Mouse (Mus musculus) G1E-ER4 (cell line): ENCODE results near the gene Fgd5. TPM values are rescaled to one million over a fixed set of nuclear protein-coding genes. Genes with fewer than 3 reads are reported as not detected.

ENCODE experiments used
- GATA1 ChIP-seq: IDR thresholded peaks from one replicate; pipeline ENCODE4 v1.8.0; 2012; ENCODE audit warnings: low read length, inconsistent platforms
- polyA plus RNA-seq: library from polyadenylated mRNA; stranded (reverse); fragments of >175 nt; gene quantifications from 2 replicates; pipeline ENCODE4 v1.2.3, GENCODE M21; 2012

Gene Fgd5
- polyA plus RNA-seq, 1 experiment: not detected

- TF ChIP-seq GATA1: no peak
Observed at GRCm38 (mm10) chr6:91996072-91996471, 17.4 kb downstream of the Fgd5 start.

DNA sequence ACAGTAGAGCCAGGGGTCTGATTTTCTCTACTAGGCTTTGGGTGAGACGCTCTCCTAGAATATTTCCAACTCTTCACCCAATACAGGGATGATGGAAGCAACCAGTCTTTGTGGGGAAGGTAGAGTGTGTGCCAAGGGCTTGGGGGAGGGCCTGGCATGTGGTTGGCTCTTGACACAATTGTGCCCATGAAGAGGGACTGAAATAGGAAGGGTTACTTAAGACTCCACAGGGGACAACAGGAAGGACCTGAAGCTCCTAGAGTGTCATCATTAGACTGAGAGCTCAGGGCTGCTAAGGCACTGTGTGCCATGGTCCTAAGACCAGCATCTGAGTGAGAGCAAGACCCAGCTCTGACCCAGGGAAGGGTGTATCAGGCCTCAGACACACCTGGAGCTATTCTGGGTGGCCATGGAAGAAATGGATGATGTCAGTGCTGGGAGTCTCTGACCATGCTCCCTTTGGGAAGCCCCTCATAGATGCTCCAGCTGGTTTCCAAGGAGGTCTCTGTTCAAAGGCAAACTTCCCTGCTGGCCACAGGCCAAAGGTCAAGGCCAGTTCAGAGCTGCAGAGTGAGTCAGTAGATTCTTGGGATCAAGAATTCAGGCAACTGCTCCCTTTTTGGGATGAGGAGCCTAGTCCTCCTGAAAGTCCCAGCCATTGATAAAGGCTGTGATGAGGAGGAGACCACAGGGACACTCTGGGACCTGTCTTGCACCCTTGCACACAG lies 24.0 kb downstream of the Fgd5 start:
- TF ChIP-seq GATA1: no peak

- no peak for TF ChIP-seq GATA1
Observed at GRCm38 (mm10) chr6:92003646-92004045, 25.0 kb downstream of the Fgd5 start.

DNA sequence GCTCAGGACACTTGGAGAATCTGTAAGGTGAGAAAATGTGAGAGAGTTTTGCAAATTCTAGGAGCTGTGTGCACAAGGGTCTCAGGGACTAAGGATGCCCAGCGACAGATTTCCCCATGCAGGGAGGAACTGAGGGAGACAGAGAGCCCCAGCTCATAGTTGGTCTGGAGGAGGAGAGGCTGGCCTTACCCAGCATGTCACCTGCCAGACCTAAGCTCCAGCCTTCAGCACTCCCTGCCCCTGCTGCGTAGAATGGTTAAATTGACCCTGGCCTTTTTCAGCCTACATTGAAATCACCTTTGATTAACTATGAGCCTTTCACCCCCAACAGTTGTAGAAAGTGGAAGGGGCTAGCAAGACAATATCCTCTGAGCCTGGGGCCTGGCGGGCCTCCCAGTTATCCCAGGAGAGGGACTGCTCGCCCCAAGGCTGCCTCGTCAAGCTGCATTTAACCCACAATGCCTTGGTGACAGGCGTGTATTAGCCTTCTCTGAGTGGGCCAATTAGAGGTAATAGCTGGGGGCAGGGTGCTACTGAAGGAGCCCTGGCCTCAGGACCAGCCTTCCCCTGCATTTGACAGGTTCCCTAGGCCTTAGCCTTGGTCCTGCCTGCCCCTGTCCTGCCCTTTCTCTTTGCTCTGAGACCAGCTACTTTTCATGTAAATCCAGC lies 25.6 kb downstream of the Fgd5 start:
- TF ChIP-seq GATA1: no peak

DNA sequence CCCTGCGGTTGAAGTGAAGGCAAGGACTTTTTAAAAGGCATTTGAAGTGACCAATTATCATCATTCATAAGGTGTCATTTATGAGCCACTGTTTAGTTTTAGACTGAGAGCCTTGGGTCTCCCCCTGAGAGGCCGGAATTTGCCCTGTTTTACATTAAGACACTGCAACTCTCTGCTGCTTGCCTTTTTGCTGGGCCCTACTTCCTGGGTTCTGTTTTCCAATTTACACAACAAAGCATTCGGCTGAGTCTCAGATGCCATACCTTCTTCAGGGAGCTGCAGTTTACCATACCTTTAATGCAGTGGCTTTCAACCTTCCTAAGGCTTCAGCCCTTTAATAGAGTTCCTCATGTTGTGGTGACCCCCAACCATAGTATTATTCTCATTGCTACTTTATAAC lies 26.1 kb downstream of the Fgd5 start:
- TF ChIP-seq GATA1: no peak

- TF ChIP-seq GATA1: no peak
Observed at GRCm38 (mm10) chr6:92010895-92011294, 32.2 kb downstream of the Fgd5 start.

DNA sequence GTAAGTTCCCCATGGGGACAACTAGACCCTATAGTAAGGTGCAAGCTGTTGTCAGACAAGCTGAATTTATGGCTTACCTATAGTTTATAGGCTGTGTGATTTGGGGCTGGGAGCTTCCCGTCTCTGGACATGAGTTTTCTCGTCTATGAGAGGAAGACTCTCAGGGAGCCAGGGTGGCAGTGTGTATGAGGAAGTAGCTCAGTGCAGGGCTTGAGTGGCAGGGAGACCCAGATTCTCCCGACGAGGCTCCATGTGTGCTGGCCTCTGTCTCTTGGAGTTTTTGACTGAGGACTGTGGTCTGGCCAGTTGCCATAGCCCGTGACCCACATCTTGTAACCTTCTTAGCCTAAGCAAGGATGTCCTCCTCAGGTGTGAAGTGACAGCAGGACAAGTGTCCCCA lies 33.7 kb downstream of the Fgd5 start:
- TF ChIP-seq GATA1: no peak

DNA sequence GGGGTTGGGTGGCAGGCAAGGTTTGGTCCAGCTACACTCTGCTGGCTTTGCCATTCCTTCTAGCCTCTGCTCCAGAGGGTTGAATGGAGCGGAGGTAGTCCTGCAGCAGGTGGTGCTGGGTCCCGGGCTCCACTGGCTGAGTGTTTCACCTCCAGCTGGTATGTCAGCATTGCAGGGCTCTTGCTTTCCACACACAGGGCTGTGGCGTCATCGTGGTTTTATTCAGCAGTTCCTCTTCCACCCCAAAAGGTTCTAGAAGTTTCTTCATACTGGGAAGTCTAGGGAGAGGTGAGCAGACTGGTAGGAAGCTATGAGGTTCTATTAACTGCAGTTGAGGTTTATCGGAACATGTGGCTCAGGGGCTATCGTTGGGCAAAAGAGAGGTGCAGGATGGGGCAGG lies 34.4 kb downstream of the Fgd5 start:
- no peak for TF ChIP-seq GATA1

DNA sequence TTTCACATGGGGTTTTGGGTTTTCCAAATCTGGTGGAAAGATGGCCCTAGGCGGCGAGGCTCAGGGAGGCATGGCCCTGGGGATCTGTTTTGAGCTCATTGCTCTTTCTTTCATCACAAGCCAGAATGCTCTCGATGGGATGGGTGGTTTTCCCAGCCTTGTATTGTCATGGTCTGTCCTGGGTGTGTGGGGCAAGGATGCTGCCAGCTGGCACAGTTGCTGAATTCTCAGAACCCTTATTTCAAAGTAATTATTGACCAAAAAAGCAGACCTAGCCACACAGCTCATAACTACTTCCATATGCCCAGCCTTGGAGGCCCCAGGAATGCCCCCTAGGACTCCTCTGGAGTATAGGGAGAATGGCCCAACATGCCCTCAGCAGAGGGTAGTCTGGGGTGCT lies 34.9 kb downstream of the Fgd5 start:
- TF ChIP-seq GATA1: no peak

- no peak for TF ChIP-seq GATA1
Observed at GRCm38 (mm10) chr6:92014936-92015335, 36.3 kb downstream of the Fgd5 start.

DNA sequence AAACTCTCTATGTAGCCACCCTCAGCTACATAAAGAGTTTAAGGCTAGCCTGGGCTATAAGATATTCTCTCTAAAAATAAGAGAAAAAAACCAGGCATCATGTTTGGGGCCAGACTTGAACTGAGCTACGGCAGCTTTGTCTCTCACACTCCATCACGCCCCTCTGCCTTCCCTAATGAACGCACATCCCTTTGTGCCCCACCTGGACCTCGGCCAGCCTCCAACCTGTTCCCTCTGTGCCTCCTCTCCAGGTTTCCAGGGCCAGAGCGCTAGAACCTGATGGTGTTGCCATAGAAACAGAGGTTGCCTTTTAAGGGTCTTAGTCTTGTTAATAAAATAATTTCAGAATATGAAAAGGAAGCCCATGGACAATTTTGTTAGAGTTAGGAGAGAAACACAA lies 37.2 kb downstream of the Fgd5 start:
- no peak for TF ChIP-seq GATA1

- no peak for TF ChIP-seq GATA1
Observed at GRCm38 (mm10) chr6:92016738-92017137, 38.1 kb downstream of the Fgd5 start.

DNA sequence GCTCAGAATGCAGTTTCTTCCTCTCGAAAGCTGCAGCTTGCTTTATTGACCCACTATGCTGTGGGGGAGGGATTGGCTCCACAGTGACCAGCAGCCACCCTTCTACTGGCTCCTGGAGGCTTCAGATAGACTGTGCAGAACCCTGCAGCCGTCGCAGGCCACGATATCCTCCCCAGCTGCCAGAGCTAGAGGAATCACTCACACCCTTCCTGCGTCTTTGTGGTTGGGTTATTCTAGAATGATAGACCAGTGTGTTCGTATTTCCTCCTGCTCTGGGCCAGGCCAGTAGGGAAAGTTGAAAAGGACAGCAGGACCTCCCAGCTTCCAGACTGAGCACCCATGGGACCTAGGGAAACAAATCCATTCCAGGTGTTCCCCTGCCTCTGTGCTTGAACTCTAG lies 39.7 kb downstream of the Fgd5 start:
- TF ChIP-seq GATA1: no peak

DNA sequence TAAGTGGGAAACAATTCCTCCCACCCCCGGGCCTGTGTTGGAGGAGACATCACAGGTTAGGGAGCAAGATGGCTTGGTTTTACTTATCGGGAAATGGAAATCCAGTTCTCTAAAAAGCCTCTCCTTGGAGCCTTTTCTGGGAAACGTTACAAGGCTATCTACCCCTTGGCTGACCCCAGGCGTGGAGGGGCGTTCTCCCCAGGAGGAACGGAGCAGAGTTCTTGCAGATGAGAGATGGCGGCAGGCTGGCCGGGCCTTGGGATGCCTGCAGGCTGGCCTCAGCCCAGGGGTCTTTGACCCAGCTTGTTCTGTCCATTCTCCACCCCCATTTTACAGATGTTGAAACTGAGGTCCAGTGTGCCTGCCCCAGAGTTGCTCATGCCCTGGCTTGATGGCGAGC lies 42.4 kb downstream of the Fgd5 start:
- TF ChIP-seq GATA1: no peak

DNA sequence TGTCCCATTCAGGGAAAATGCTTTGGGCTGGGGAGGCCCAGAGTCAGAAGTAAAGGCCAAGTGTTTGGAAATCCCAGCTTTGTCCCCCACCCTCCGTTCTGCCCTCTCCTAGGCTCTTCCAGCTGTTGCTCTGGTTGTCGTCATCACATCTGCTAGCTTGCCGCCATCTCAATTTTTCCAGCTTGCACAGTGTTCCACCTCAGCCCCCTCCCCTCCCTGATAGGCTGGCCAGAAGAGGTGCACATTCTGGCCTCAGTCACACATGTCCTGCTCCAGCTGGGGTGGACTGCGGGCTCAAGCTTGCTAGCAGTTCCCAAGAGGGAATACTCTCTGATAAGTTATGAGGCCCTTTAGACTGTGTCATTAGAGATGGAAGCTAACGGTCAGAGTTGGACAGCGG lies 42.8 kb downstream of the Fgd5 start:
- TF ChIP-seq GATA1: no peak

GRCm38 (mm10) chr6:92025252-92025651 lies 46.6 kb downstream of the Fgd5 start:
- TF ChIP-seq GATA1: no peak

GRCm38 (mm10) chr6:92027379-92027778 lies 48.7 kb downstream of the Fgd5 start:
- TF ChIP-seq GATA1: no peak

- no peak for TF ChIP-seq GATA1
Observed at GRCm38 (mm10) chr6:92030646-92031045, 52.0 kb downstream of the Fgd5 start.
